In genomic region chr10:72391397-72391796, GRCm38 (mm10) we compare ENCODE assay signal across 11 mouse cellular contexts.
DNase-seq lines count a peak whose midpoint lies in the region; ATAC-seq and TF ChIP-seq lines count a peak whose summit lies in the region.
"Had no signal": no experiment of that assay in that cellular context is flagged by ENCODE, and none has a peak within 500 bp of the region (broad histone marks: within the 10 kb centered on the region; RNA-seq: fewer than 3 reads in every experiment).

No protein-coding gene starts in this region.

- intact Hi-C loops in left cerebral cortex, adult 2 months (cut with DNase I), result loop anchor here (2.0 to 5.0 kb wide), 2 partner anchors 413 to 909 kb away; no protein-coding TSS in a partner anchor
- intact Hi-C loops in left cerebral cortex, postnatal 36 days (cut with DNase I), result loop anchor here (10.0 kb wide), 1 partner anchor 907 kb away; no protein-coding TSS in a partner anchor

- DNase-seq in cerebellum, postnatal 14 days, result peak; percentile 24 to 39
- DNase-seq in cerebellum, adult 11-12 months, result no peak
- no peak for DNase-seq in left cerebral cortex, adult 2 months (ENCODE audit: extremely low spot score in 1 of 2, low spot score in 2 of 2)
- DNase-seq in left cerebral cortex, postnatal 36 days (ENCODE audit: low spot score in 2 of 2), result no peak
- no peak for DNase-seq in kidney, postnatal 0 days (ENCODE audit: low spot score)
- DNase-seq in spleen, postnatal 10 days (ENCODE audit: low spot score in 2 of 2), result no peak
- DNase-seq in thymus, adult 18-20 months, result no peak
- DNase-seq: right cerebral cortex, postnatal 4 days had no signal

- peak; percentile 55 for TF ChIP-seq CTCF in left cerebral cortex, adult 2 months (IDR thresholded peaks at IDR 0.05)
- TF ChIP-seq CTCF in ES-Bruce4 (IDR thresholded peaks at IDR 0.05; ENCODE audit: low read depth, low read length), result peak; percentile 21
- TF ChIP-seq CTCF in kidney, postnatal 0 days (IDR thresholded peaks at IDR 0.05; ENCODE audit: low read depth), result peak; percentile 66

- no peak overlapping the region for H3K4me2 ChIP-seq in kidney, postnatal 0 days (ENCODE audit: low read length)
- H3K4me2 ChIP-seq: midbrain, embryonic 15.5 days had no signal

- no peaks in the 10 kb centered on the region for H3K36me3 ChIP-seq in ES-Bruce4 (ENCODE audit: control insufficient read depth, insufficient read depth, low read length, poor library complexity, severe bottlenecking)
- H3K36me3 ChIP-seq in kidney, postnatal 0 days (ENCODE audit: insufficient read depth, low read length), result no peaks in the 10 kb centered on the region
- H3K36me3 ChIP-seq: midbrain, embryonic 15.5 days had no signal

- H3K27me3 ChIP-seq in ES-Bruce4 (ENCODE audit: control insufficient read depth, insufficient read depth, low read length, poor library complexity, severe bottlenecking), result no peaks in the 10 kb centered on the region
- H3K27me3 ChIP-seq in kidney, postnatal 0 days (ENCODE audit: insufficient read depth, low read length), result no peaks in the 10 kb centered on the region
- H3K27me3 ChIP-seq: midbrain, embryonic 15.5 days had no signal

- 97% methylated on average over 1 of the region's 1 CpGs for WGBS in kidney, postnatal 0 days

- H3K9ac ChIP-seq in ES-Bruce4 (ENCODE audit: low read depth, poor library complexity, severe bottlenecking), result no peak overlapping the region
- H3K9ac ChIP-seq in kidney, postnatal 0 days (ENCODE audit: low read depth, low read length), result no peak overlapping the region
- H3K9ac ChIP-seq: midbrain, embryonic 15.5 days had no signal

- no peak overlapping the region for H3K4me3 ChIP-seq in left cerebral cortex, adult 2 months
- no peak overlapping the region for H3K4me3 ChIP-seq in ES-Bruce4 (ENCODE audit: low read depth, low read length)
- no peak overlapping the region for H3K4me3 ChIP-seq in kidney, postnatal 0 days (replicated peaks; ENCODE audit: low read depth, low read length)
- H3K4me3 ChIP-seq: midbrain, embryonic 15.5 days had no signal

- no peak for TF ChIP-seq EP300 in ES-Bruce4 (IDR thresholded peaks at IDR 0.05; ENCODE audit: insufficient read depth, low read depth, low read length)

- H3K4me1 ChIP-seq in ES-Bruce4 (ENCODE audit: control insufficient read depth, insufficient read depth, low read length), result no peaks in the 10 kb centered on the region
- H3K4me1 ChIP-seq in kidney, postnatal 0 days (replicated peaks; ENCODE audit: insufficient read depth, low read length), result no peaks in the 10 kb centered on the region
- H3K4me1 ChIP-seq: midbrain, embryonic 15.5 days had no signal

- no peak for ATAC-seq in kidney, postnatal 0 days (replicated peaks; ENCODE audit: low FRiP score, low read depth)
- ATAC-seq: CD4-positive, CD25-positive, alpha-beta regulatory T cell, adult 4 months; midbrain, embryonic 15.5 days had no signal

- no peaks in the 10 kb centered on the region for H3K9me3 ChIP-seq in ES-Bruce4 (replicated peaks; ENCODE audit: control insufficient read depth, insufficient read depth, low read length, poor library complexity, severe bottlenecking)
- no peaks in the 10 kb centered on the region for H3K9me3 ChIP-seq in kidney, postnatal 0 days (replicated peaks; ENCODE audit: low read length)
- H3K9me3 ChIP-seq: midbrain, embryonic 15.5 days had no signal

- no peak for TF ChIP-seq POLR2A in ES-Bruce4 (IDR thresholded peaks at IDR 0.05; ENCODE audit: insufficient read depth, low read length)

- H3K27ac ChIP-seq in left cerebral cortex, adult 2 months, result no peak overlapping the region
- H3K27ac ChIP-seq in ES-Bruce4 (ENCODE audit: insufficient read depth, low read length), result no peak overlapping the region
- no peak overlapping the region for H3K27ac ChIP-seq in kidney, postnatal 0 days
- H3K27ac ChIP-seq: midbrain, embryonic 15.5 days had no signal

Comparison
In these comparisons a context has a peak if more than half of its experiments do, and no peak if none do; other contexts are left out.
1. DNase-seq: peak in cerebellum, postnatal 14 days (2 of 2); none in cerebellum, adult 11-12 months (single experiment), left cerebral cortex, adult 2 months (0 of 2), left cerebral cortex, postnatal 36 days (0 of 2), kidney, postnatal 0 days (single experiment), spleen, postnatal 10 days (0 of 2) and thymus, adult 18-20 months (0 of 2).
2. Peak in every context shown above with its lines, with median percentiles within 50 percentile points of each other: CTCF ChIP-seq.